Mouse (Mus musculus) testis, postnatal 10 days (tissue): ENCODE data around the gene Abl2.
"Not testable (repeated sequence)": the region's sequence is repeated elsewhere in the genome, so short reads cannot be mapped to it uniquely, and the experiment has no call there.

ENCODE experiments used
- DNase-seq: peaks from one replicate; pipeline ENCODE4 v3.0.0; 2021; ENCODE audit warnings: low spot score

Abl2 gene

DNA sequence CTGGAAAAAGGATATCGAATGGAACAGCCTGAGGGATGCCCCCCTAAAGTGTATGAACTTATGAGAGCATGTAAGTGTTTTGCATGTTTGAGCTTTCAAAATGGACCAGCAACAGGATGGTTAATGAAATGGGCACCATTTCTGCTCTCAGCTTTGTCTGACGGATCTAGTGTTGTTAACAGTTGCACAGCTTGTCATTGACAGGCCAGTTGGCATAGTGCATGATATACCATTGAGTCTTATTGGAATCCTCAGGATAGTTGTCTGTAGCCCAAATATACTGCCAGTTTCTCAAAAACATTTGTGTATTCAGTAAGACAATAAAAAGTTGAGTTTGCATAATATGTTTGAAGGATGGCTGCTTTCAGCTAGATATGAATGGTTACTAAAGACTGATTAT, 76.6 kb downstream of the Abl2 start:
- DNase-seq = no peak

DNA sequence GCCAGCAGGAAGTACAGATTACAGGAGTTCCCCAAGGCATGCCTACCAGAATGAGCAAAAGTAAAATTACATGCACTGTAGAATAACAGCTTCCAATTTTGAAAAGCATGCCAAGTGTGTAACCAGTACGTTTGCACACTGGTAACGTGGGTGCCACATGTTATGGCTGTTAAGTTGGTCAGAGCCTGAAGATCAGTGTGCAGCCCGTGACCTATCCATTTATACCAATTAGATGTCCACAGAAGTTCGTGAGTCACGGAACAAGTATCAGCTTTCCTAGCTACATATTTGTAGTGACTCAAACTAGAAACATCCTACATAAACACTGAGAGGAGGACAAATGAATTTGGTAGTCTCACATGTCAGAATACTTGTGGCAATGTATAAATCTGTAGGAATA, 80.9 kb downstream of the Abl2 start:
- DNase-seq = no peak

DNA sequence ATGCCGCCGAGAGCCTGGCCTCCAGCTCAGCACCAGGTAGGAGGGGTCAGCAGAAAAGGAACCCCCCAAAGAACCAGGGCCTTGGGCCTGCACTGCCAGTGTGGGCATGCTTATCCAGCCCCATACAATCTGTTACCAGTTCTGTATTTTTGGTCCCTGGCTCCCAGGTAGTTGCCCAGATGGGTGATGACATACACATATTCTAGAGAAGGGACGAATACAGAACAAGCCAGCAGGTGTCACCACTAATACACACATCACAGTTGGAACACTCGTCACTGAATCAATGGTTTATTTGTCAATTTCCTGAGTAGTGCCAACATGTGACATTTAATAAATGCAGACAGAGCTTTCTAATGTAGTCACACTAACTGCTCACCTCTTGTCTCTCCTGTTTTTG, 82.0 kb downstream of the Abl2 start:
- DNase-seq = no peak

DNA sequence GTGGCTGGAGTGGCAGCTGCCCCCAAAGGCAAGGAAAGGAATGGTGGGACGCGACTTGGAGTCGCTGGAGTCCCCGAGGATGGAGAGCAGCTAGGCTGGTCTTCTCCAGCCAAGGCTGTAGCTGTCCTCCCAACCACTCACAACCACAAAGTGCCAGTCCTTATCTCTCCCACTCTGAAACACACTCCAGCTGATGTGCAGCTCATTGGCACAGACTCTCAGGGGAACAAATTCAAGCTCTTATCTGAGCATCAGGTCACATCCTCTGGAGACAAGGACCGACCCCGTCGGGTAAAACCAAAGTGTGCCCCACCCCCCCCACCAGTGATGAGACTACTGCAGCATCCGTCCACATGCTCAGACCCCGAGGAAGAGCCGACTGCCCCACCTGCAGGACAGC, 83.2 kb downstream of the Abl2 start:
- DNase-seq = no peak

DNA sequence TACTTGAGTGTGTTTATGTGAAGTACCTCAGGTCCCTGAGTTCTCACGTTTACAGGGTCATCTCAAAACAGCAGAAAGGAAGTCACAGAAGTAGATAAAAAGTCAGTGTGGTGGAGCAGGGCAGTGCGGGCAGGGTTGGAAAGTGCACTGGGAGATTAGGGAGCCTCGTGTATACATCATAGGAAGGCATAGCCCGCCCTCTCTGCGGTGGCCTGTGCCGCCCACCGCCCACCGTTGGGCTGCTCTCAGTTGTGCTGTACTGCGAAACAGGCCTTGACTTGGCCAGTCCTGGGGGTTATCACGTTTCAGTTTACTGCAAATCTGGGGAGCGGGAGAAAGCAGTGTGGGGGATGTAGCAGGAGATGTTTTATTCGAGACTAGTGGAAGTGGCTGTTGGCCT, 84.2 kb downstream of the Abl2 start:
- no peak for DNase-seq

DNA sequence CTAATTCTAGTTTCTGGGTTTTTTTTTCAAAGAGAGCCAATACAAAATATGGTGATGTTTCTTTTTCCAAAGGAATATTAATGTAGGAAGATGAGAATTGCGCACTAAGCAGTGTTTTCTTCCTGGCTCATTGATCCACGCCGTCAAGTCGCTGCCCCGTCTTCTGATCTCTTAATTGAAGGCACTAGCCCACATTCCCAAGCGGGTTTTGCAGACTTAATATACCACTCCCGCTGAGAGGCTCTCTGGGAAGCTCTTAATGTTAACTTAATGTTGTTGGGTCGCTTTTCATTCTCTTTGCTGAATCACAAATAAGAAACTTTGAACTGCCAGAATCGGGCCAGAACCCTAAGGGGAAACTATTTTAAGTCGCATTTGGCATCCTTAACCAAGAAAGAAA, 85.5 kb downstream of the Abl2 start:
- DNase-seq = no peak

DNA sequence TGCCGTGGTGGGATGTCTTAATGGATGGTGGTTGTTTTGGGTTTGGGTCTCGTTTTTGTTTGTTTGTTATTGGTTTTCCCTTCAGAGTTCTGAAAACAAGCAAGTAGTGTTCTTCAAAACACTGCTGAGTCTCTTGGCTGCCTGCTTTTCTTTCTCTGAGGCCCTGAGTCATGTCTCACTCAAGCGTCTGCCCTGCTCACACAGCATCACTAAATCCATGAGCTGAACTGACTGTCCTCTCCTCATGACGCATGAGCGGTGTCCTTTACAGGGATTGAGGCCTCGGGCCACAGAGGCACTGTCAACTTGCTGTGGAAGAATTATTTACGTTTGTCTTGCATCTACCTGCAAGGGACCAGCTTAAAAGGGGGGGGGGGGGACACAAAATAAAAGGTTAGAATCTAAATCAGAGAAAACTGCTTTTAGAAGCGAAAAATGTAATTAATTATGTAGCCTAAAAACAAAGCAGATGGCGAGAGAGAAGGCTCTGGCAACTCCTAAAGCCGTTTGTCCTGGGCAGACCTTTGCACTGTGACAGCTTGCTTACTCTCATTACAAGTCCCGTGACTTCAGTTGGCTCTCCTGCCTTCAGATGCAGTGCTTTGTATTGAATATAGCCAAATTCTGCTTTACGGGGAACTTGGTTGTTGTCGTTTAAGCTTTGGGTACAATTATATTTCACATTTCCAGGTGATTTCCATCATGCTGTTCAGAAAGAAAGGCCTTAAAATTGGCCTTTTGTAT, 86.4 kb downstream of the Abl2 start:
- no peak for DNase-seq

DNA sequence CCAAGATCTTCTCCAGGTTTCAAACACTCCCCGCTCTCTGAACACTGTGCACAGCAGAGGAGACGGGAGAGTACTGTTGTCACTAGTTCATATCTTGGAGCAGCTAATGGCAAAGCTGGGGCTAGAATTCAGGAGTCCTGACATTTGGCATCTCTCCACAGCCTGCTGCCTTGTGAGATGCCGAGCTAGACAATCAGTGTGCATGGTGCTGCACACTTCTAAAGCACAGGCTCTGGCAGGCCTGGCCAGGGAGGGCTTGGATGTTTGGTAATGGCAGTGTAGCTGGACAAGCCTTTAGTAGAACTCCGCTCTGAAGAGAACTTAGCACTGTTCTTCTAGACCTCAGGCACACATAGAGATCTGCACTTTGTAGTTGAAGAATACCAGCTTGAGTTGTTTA, 87.4 kb downstream of the Abl2 start:
- no peak for DNase-seq

DNA sequence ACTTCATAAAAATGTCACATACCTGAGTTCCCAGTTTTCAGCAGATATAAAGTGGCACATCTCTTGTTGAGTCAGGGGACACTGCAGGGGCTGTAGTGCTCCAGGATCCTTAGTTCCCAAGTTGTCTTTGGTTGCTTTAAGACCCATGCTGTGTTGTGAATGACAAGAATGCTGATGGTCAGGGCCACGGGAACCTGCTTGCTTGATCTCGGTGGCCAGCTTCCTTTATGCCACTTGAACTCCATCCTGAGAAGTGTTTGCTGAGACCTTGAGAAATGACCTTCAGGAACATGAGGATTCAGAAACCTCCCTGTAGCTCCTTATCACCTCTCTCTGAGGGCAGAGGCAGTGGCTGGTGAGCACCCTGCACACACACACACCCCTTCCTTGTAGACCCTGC, 90.1 kb downstream of the Abl2 start:
- no peak for DNase-seq

DNA sequence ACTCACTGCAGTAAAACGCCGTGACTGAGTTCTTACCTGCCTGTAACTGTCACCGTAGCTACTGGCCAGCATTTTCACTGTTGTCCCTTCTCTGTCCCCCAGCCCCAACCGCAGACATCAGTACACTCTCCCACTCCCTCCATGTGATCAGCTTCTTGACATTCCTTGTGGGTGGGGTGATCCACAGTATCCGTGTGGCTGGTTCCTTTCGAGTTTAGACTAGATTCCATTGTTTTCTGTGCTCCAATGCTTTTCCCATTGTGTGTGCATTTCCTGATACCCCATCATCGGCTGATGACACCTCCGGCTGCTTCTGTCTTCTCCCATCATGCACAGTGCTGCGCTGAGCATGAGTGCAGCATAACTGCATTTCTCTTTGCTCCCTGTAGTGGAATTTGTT, 92.0 kb downstream of the Abl2 start:
- DNase-seq = no peak

DNA sequence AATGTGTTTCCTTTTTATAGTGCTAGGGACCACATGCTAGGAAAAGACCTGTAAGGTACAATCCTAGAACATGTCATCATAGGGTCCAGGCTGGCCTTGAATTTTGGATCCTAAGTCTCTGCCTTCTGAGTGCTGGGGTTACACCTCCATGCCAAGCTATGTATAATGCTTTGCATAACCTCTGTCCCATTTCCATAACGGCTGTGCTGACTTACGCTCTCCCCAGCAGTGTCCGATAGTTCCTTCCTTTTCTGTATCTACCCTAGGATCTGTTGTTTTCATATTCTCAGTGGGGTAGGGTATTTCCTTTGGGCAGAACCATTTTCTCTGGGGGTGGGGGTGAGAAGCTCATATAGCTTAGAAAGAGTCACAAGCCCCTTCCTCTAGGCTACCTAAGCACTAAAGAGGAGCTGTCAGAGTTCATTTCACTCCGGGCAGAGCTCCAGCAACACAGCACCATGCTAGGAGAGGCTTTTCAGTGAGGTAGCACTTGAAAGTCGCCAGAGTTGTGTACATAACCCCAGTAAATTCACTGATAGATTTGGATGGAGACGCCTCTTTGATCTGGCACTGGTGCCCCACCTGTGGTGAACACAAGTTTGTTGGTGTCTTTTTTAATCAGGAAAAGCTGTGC, 93.7 kb downstream of the Abl2 start:
- no peak for DNase-seq

DNA sequence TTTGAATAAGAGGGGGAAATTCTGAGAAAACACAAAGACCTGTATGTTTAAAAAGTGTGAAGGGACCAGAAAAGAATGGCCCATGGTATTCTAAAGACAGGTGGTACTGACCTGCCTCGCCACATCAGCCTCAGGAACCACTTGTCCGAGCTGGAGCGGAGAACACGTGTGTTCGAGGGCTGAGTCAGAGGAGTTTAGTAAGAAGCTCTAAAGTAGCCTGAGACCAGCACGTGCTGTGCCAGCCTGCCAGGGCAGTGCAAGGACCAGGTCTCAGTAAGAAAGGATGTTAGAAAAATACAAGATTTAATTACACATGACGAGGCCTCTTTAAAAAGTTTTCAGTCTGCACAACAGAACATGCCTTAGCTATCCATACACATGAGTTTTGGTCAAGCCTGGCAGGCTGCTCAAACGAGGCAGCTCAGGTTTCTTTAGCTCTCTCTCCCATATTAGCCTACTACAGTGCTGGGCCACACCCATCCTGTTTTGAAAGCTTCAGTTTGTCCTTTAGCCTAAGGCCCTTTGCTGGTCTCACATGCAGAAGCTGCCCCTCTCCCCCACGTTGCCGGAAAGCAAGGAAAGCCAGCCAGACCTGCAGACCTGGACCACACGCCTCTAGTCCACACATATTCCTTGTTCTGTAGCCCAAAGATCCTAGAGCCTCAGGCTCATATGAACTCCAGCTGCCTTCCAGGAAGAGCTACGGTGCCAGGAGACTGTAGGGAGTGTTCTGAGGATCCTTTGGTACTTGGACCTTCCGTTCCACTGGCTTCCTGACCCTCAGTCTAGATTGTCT, 96.3 kb downstream of the Abl2 start:
- no peak for DNase-seq

DNA sequence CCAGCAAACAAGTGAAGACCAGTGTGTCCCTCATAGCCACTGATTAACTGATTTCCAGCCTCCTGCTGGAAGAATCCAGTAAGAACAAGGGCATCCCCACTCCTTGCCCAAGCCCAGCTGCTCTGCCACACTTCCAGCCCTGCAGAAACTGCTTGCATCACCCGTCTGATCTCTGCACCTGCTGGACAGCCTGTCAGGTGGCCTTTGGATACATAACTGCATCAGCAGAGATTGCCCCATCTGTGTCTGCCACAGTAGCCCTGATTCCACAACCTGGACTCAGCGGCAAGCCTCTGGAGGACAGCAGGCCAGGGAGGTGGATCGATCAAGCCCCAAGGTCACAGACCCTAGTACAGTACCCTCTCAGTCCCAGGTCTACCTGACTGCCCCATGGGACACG, 98.9 kb downstream of the Abl2 start:
- no peak for DNase-seq

DNA sequence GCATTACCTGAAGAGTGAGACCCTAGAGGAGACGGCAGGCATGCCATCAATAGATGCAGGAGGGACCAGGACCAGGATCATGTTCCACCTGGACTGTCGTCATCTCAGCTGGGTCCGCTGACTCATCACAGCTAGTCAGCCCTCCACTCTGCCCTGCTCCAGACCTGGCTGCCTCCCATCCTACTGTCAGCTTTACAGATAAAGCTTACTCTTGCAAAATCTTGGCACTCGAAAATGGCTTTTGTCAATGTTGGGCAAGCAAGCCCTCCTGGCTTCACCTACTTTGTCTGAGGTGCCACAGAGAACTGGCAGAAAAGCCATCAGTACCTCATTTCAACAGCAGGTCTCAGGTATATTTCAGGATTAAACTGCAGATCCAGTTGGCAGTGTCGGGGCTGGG, 100.1 kb downstream of the Abl2 start:
- DNase-seq = no peak

DNA sequence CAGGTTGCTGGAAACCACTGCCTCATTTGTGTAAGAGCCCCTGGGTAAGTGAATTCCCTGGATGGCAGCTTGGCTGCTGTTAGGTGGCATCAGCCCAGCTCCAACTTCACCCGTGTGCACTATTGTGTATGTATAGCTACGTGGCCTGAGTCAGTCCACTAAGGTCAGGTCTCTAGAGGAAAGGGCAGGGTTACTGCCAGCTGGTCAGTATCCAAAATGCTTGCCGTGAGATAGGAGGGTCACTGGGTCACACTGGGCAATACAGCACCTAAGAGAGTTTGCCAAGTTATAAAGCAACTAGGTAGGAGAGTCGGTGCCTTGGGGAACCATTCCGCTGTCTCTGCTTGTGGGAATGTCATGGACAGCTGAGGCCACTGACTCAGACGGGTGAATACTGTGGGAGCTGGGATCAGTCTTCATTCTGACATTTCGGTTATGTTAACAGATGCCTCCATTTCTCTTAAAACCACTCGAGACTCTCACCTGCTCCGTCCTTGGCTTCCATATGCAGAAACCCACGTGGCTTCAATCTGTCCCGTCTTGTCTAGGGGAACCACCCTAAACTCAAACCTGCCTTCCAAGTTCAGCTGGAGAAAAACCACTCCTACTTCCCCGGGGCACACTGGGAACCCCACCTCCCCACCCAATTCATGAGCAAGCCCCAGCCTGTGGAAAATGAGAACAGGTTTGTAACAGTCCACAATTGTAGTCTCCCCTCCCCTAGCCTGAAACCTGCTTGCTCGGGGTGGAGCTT, 101.5 kb downstream of the Abl2 start:
- DNase-seq = no peak

DNA sequence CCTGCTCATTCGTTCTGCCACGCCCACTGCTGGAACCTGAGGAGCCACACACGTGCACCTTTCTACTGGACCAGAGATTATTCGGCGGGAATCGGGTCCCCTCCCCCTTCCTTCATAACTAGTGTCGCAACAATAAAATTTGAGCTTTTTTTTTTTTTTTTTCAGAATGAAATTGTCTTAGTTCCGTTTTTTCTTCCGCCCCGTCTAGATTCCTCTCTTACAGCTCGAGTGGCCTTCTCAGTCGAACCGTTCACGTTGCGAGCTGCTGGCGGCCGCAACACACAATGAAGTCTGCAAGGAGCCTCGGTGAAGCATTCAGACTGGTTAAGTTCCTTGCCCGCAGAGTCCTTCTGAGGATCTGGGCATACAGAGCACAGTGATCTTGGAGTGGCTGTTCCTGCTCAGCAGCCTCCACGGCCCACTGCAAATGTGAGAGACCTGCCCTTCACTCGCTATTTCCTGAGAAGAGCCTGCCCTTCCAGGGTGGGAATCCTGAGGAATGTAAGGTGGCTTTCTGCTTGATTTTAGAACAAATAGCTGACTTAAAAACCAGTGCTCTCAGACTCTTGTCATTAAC, 102.2 kb downstream of the Abl2 start:
- not testable (repeated sequence) for DNase-seq

DNA sequence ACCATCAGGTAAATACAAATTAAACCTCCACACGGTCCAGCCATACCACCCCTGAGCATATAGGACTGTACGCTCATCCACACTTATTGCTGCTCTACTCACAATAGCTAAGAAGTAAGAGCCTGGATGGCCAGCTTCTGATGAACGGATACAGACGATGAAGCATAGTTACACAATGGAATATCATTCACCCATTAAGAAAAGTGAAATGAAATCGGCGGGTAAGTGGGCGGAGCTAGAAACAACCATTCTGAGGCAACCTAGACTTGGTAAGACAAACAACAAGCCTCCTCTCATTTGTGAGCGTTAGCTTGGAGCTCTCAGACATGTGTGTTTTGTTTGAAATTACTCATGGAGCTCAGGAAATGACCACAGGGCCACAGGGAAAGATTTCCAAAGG, 107.2 kb downstream of the Abl2 start:
- no peak for DNase-seq

DNA sequence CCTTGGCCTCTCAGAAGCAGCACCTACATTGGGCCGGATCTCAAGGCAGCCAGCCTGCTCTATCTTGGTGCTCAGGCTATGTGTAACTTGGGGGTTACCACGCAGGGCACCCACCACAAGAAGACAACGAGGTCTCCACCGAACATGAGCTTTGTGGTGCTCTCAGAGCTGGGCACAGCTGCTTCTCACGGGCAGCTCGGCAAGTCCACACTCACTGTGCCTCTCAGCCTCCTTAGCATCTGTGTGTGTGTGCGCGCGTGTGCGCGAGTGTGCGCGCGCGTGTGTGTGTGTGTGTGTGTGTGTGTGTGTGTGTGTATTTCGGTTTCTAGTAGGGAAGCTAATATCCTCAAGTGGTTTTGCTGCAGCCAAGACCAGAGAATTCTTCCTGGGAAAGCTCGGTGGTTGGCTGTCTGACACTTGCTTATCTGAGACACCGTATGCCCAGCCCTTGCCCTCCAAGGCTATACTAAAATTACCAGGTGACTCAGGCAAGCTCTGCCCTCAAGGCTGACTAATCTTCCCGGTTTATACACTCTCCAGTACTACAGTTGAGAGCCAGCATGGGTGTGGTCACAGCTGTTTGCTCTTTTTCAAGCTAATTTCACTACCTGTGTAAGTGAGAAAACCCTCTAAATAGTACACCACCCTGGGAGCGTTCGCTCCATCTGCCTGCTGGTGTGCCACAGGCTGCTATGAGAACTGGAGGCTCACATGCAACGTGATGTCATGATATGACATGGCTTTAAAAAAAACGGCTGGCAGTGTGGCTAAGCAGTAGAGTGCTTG, 108.7 kb downstream of the Abl2 start:
- DNase-seq = no peak

DNA sequence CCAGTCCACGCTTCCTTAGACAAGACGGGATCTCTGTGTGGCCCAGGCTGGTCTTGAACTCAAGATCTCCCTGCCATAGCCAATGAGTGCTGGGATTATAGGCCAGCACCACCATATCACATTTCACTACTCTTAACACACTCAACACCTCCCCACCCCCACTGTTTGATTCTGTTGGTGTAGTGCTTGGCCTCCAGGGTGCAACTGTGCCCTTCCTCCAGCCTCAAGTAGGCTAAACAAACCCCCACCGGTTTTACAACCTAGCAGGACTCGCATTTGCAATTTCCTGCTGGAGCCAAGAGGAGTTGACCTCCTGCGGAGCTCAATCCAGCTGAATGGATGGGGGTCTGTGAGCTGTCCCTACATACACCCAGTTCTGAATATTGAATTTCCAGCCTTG, 110.0 kb downstream of the Abl2 start:
- no peak for DNase-seq

DNA sequence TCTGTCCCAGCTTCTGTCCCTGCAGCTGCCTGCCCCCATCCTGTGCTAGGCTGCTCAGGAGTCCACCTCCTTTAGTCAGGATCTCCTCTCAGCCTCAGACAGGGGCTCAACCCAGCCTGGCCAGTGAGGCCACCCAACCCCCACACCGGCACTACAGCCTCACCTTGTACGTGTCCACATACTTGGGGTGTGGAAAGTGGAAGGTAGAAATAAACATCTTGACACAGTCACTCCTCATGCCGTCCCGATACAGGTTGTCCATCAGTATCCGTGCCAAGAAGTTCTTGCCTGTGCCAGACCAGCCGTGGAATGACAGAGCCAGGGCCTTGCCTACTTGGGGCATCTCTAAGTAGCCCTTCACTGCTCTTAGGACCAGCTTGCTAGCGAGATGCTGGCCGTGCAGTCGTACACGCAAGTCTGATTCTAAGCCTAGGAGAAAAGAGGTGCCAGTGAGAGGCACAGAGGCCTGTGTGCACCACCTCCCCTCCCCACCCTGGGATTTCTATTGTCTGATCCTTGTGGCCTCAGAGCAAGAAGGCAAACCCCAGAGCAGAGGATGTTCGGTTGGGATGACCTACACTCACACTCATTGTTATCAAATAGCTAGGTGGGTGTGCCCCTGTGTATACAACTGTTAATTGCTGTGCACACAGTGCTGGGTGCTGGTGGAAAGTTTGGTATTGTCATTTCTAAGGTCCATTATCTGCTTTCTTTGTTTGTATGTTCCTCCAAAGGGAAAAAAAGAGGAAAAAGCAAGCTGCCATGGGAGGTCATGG, 110.8 kb downstream of the Abl2 start:
- no peak for DNase-seq

DNA sequence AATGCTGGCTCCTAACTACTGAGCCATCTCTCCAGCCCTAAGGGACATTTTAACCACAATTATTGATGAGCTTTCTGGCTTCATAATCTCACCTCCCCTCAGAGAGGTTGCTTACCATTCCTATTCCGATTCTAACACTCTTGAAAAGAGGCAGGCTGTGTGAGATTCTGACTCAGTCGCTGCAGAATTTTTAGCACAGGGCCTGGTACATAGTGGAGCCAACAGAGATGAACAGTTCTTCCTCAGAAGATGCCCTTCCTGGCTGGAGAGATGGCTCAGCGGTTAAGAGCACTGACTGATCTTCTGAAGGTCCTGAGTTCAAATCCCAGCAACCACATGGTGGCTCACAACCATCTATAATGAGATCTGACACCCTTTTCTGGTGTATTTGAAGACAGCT, 113.3 kb downstream of the Abl2 start:
- DNase-seq = peak; percentile 5
